Mouse (Mus musculus) ovary, postnatal 36 days (tissue): ENCODE measurements around the gene Rac3.
"Not testable (repeated sequence)": the region's sequence is repeated elsewhere in the genome, so short reads cannot be mapped to it uniquely, and the experiment has no call there.

Experiments
- DNase-seq: peaks from one replicate; pipeline ENCODE4 v3.0.0; 2022; ENCODE audit warnings: low spot score, mixed read lengths

Gene Rac3

DNA sequence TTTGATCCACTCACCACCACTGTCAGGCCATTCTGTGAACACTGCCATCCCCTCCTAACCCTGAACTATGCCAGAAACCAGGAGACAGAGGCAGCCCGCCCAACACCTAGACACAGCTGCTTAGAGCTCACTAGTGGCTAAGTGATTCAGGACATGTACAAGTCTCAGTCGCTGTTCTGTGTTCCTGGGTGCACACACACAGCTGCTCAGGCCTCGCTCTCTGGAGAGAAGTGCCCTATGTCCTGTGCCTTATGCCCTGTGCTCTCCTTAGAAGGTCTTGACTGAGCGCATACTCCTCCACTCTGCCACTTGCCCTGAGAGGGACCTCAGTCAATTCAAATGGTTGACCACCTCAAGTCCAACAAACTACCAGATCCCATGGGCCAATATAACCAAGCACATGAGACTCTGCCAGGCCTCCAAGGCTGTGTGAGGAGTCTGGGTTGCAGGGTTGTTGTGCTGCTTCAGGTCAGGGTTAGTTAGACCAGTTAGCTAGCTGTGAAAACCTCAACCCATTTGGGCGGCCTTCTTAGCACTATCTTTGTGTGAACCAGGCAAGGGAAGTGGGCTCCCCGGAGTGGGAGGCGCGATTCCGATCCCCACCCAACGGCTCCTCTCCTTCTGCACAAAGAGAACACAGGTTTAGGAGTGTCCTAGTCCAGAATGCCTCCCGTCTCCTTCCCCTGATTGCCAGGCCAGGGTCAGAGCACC lies 7.4 kb downstream of the Rac3 start:
- no peak for DNase-seq

DNA sequence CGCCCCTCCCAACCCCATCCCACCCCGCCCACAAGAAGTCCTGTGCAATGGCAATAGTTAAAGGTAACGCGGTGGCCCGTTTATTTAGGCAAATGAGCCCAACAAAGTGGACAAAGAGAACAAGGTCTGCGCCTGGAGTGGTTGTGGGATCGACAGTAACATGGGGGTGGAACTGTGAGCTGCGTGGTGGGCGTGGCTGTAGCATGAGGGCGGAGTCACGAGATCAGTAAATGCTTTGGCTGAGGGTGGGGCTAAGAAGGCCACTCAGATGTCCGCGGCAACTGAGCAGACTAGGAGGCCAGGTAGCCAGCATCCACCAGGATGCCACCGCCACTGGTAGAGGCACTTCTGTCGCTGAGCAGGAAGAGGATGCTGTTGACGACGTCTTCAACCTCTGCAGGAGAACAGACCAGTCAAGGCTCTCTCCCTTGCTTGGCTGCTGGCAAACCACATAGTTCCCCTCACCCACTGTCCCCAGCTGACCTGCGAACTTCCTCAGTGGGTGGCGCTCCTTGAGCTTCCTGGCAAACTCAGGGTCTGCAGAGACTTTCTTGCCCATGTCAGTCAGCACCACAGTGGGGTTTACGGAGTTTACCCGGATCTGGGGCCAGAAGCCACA lies 8.3 kb downstream of the Rac3 start:
- peak; percentile 56 for DNase-seq

DNA sequence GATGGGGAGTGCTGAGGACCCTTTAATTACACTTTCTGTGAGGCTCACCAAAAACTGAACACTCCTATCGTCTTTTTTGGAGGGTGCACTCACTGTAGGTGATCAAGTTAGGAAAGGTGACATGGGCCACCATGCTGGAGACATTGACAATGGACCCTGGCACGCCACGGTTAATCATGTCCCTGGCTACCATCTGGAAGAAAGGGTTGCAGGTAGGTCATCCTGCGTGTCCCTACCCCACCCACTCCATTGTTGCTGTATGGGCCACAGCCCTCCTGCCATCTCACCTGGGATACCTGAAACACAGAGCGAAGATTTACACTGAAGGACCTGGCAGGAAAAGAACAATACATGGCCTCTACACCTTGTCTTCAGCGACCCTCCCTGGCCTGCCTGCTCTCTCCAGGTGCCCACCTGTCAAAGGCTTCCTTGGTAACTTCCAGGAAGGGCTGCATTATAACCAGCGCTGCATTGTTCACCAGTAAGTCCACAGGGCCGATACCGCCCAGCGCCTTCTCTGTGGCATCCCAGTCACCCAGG lies 9.1 kb downstream of the Rac3 start:
- no peak for DNase-seq

DNA sequence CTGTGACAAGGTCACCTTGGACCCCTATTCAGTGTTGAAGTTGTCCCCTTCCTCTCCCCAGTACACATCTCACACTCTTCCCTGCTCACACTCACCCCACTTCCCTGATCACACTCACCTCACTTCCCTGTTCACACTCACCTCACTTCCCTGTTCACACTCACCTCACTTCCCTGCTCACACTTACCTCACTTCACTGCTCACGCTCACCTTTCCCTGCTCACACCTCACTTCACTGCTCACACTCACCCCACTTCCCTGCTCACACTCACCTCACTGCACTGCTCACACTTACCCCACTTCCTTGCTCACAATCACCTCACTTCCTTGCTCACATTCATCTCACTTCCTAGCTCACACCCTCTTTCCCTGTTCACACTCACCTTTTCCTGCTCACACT lies 10.1 kb downstream of the Rac3 start:
- no peak for DNase-seq

DNA sequence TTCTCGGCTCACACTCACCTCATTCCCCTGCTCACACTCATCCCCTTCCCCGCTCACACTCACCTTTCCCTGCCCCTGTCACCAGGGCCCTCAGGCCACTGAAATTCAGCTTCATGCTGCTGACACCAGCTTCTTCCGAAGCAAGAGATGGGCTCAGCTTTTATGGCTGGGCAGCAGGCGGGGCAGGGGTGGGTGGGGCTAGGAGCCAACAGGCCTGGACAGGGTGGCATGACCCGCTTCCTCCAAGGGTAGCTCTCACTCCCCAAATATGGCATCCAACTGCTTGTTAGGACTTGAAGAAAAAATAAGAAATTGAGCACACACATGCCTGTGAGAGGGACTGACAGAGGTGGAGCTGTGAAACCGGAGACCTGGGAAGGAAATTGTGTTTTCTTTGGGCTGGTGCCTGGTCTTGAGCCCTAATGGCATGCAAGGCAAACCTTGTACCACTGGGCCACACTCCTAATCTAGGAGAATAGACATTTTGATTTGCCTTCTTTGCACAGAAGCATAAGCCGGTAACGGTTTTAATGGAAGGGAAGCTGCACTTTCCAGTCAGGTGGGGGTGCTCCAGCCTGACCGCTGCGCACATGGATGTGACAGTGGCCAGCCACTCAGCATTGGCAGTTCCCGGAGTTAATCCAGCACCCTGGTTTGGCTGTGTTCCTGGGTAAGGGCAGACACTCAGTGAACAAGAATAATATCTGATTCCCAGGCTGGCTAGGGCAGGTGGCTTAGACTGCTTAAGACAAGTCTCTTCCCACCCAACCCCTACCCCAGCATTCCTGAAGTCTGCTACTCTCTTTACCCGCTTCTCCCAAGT lies 10.8 kb downstream of the Rac3 start, which contains the start of gene Cbr2:
Gene Cbr2 (minus strand): TSS at position 257 of the 823 bp plus-strand sequence.
- DNase-seq = no peak

DNA sequence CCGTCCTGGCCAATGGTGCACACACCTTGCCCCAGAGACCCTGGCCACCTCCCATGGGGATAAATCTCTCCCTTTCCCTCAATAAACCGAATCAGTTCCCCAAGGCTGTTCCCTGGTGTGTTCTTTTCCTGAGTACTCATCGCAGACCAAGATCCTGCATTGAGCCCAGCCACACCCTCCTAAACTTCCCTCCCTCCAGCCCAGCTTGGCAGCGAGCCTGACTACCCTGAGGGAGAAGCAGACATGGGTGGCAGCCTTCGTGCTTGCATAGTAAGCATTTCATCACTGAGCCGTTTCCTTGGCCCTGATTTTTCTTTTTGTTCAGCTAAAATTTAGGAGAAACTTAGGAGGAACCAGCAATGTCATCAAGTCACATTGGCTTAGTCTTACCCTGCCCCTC lies 12.3 kb downstream of the Rac3 start:
- peak; percentile 58 for DNase-seq

DNA sequence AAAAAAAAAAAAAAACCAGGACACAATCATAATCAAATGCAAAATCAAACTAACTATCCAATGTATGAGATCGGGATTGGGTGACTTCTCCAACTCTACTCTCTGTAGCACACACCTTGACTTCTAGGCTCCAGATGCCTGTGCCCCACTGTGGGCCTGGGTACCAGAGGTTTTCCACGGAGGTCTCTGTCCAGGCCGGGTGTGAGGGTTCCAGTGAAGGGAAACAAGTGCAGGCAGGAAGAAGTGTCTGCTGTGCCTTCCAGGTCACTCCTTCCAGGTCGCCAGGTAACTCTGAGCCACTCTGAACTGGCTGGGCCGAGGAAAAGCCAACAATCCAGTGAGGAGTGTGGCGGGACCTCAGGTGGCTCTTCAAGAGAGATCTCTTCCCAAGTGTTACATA lies 15.2 kb downstream of the Rac3 start:
- DNase-seq = no peak

DNA sequence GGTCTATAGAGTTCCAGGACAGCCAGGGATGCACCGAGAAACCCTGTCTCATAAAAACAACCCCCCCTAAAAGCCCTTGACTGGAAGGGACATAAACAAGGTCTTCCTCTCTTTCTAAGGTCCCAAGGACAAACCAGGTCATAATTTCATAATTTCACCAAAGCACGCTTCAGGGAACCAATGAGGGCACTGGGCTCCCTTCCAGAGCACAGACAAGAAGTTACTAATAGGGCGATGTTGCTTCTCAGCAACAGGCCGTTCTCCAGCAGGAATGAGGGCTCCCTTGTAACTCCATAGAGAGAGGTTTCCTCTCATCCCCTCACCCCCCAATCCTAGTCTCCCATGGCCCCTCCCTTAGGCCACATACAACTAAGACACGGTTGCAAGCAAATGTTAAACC lies 19.7 kb downstream of the Rac3 start:
- no peak for DNase-seq

DNA sequence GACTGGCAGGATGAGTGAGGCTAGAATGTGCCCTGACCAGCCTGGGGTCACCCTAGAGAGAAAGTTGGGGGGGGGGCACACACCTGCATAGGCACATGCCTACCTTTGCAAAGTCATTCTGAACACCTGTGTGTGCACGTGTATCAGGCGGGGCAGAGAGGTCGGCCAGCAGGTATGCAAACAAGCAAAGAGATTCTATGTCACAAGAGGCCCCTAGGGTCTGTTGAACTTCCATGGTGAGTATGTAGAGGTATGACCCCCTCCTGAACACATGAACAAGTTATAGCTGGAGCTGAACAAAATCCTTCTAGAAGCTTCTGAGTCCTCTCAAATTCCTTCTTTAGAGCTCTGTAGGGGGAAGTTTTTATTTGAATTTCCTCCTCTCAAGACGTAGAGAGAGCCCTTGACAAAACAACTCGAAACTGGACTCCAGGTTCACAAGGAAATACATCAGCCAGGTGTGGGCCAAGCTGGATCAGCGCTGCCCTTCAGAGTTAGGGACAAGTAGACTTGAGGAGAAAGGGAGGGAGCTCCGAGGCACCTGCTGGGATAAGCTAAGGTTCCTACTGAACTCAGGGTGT lies 22.9 kb downstream of the Rac3 start:
- DNase-seq = no peak

DNA sequence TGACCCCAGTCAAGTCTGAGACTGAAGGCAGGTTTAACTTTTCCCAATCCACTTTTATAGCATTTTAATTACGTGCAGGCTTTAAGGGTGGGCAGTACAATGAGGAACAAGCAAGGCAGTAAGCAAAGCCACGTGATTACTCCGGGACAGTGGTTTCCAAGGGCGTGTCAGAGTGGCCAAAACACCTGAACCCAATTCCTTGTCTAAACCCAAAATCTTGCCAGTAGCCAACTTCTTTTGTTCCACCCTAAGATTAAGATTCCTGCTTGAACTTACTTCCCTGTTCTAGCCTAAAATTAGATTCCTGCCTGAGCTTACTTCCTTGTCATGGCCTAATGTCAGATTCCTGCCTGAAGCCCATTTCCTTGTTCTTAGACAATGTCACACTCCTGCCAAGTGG lies 26.7 kb downstream of the Rac3 start:
- no peak for DNase-seq

DNA sequence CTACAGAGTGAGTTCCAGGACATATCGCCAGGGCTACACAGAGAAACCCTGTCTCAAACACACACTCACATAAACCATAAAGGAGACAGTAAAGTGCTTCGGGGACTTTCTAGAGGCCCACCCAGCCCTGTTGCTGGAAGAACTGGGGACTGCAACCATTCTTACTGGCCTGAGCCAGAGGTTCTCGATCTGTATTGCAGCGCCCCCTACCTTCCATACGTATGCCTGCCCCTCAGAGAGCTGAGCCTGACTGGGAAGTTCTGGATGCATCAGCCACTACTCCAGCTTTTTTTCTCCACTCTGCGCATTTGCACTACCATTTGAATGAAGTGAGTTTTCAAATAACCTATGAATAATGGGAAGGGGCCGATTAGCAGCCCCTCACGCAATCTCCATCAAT lies 28.2 kb downstream of the Rac3 start:
- DNase-seq = no peak

DNA sequence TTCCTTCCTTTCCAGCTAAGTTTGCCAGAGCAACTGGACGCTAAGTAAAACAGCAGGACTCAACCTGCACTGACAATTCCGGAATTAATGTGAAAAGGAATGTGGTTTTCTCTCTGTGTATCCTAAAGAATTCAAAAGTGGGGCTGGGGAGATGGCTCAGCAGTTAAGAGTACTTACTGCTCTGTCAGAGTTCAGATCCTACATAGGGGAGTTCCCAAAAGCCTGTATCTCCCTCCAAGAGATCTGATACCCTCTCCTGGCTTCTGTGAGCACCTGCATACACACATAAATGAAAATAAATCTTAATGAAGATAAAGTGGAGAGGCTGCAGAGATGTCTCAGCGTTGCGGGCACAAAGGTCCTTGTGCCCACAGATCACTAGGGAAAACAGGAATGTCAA lies 30.3 kb downstream of the Rac3 start:
- DNase-seq = no peak

DNA sequence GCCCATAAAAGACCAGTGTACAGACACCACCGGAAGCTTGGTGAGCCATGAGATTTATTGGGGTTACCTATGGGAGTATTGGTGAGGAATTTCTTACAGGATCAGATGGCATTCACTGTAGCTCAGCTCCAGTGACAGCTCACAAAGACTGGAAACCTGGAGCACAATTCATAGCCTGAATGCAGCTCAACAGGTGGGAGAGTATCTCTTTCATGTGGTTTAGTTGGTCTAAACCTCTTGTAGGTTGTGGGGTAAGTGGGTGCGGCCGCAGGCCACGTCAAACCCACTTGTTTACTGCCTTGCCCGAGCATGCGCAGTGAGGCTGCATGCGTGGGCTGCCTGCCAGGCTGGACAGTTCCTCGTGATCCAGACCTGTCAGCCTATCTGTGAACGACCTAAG lies 39.0 kb downstream of the Rac3 start:
- DNase-seq = no peak

DNA sequence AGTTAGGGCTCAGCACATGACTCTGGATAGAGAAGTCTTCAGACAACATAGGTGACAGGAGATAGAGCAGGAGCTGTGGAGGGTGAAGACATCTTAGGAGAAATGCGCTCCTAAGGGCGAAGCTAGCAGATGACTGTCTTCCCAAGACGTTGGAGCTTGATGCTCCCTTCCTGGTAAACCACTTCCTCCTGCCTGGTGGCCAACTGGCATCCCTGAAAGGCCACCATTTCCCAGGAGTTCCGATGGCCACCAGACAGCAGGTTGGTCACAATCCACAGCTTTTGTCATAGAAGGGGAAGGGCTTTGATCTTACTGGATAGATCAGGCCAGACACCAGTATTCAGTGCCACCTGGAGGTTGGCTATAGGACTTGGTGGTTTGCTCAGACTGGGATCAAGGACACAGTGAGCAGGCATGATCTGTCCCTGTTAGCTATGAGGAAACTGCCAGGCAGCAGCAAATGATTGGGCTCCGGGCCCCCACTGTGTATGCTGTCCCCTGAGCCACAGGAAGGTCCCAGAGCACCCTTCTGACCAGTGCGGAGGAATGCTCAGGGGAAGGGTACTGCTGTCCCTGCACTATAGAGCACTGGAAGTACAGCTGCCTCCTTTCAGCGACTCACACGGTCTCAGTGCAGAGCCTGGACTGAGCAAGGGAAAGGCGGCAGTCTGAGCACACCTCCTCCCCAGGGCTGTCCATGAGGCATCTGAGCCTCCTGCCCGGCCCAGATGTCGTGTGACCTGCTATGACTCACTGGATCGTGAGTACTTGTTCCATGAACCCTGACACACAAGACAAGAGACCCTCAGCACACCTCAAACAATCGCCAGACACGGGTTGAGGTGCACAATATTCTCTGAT lies 40.8 kb downstream of the Rac3 start:
- DNase-seq = no peak

DNA sequence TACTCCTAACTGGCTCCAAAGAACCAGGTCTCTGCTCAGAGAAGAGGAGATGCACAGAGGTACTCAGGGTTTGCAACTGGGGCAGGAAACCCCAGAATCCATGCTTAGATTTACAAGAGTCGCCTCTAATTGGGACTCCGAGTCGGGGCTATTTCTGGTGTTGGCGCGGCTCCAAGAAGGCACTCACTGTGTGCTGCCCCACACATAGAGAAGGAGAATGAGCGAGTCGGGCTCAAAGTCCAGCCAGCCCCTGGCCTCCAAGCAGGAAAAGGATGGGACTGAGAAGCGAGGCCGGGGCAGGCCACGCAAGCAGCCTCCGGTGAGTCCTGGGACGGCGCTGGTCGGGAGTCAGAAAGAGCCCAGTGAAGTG lies 41.4 kb downstream of the Rac3 start, which contains the start of gene Hmga1b:
Gene Hmga1b (plus strand): TSS at position 123 of the 370 bp plus-strand sequence.
- not testable (repeated sequence) for DNase-seq

DNA sequence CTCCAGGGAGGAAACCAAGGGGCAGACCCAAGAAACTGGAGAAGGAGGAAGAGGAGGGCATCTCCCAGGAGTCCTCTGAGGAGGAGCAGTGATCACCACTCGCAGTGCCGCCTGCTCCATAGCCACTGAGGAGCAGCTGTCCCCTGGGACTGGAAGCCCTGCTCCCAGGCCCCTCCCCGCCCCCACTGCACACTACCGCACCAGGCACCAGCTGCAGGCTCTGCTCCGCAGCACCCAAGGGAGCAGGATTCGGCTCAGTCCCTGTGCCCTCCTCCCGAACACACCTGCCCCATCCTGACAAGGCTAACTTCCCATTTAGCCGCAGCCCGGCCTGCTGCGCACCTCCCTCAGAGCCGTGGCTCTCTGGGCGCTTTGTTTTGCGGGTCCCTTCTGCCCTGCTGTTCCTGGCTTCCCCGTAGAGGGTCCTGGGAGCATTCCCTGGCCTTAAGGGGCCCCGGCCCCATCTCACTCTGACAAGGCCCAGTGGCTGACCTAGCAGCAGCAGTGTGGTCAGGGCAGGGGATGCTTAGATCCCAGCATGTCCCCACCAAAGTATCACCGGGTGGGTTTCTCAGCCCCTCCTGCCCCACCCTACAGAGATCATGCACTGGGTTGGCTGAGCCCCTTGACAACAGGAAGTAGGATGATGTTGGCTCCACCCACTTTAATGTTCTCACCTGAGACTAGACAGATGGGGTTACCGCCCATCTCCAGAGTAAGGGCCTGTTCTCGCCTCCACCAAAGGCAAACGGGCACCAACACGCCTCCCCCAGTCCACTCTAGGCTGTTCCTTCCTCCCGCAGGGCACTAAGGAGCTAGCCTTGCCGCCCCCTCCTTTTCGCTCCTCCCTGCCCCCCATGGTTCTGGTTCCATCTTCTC lies 42.1 kb downstream of the Rac3 start:
- not testable (repeated sequence) for DNase-seq

DNA sequence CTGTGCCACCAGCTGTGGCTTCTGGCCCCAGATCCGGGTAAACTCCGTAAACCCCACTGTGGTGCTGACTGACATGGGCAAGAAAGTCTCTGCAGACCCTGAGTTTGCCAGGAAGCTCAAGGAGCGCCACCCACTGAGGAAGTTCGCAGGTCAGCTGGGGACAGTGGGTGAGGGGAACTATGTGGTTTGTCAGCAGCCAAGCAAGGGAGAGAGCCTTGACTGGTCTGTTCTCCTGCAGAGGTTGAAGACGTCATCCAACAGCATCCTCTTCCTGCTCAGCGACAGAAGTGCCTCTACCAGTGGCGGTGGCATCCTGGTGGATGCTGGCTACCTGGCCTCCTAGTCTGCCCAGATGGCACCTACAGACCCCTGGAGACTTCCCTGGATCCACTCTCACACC lies 45.8 kb downstream of the Rac3 start:
- DNase-seq = not testable (repeated sequence)

DNA sequence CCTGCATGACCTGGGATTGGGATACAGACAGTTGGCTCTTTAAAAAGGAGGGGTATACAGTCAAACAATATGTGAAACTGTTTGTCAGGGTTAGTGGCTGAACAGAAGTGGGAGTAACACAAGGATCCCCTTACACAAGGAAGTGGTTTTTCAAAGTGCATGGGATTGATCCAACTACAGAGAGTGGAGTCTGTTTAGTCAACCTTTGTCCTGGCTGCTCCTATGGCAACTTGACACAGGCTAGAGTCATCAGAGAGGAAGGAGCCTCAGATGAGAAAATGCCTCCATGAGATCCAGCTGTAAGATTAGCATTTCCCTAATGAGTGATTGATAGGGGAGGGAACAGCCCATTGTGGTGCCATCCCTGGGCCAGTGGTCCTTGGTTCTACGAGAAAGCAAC lies 46.9 kb downstream of the Rac3 start:
- no peak for DNase-seq

DNA sequence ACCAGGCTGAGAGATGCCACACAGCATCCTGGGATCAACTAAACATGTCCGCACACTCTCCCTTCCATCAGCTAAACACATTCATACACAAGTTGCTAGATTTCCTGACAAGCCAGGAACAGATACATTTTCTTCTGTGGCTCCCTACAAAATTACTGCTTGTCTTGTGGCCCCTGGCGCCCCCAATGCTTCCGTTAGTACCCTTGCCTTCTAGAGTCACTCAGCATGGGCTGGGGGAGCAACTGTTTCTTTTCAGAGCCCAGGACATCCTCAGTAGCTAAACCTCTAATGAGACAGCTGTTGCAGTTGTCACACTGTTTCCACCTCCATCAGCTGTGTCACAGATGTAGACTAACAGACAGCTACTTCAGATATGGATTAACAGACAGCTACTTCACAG lies 51.5 kb downstream of the Rac3 start:
- no peak for DNase-seq
